Mouse (Mus musculus): ENCODE results near the gene Lrp1.

The Lrp1 gene

DNA sequence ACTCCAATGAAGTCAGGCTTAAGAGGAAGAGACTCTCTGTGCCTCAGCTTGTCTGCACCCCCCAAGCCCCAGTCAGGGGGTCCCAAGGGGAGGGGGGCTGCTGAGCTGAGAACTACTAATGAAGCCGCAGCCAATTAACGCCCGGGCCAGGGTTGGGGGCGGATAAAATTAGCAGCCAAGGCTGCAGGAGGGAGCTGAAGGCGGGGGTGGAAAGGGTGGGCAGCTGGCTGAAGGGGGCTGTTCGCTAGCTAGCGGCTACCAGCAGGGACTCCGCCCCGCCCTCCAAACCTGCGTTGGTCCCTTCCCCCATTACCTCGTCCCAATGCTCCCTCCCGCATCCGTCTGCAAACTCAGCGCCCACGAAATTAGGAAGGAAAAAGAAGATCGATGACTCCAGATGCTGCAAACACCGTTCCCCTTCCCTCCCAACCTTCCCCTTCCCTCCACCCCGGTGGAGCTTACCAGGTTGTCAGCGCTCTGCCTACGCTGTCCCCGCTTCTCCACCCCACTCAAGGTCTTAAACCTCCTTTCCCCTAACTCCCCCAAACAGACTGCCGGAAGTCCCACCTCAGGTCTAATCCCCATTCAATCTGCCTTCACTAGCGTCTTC lies 96.2 kb downstream of the Lrp1 start:
- no peak for DNase-seq (ENCODE audit: inconsistent ontology term)

DNA sequence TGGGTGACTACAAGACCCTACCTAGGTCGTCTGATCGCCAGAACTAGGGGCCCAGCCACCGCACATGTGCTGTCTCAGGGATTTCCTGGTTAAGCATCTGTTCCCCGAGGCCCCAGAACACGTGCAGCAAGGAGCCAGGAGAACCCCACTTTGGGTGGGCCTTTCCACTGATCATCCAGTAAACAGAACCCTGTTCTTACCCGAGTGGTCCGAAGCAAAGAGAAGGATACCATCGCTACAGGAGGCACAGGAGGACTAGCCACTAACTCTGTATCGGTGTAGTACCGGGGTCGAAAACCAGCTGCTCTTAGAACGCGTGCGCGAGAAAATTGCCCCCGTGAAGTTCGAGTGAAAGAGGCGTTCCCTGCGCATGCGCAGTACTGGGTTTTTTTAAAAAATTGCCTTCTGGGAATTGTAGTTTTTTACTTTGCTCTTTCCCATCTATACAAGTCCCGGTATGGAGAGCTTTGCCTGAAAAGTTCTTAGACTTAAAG lies 98.8 kb downstream of the Lrp1 start, which contains the start of gene Shmt2:
TSS of gene Shmt2 (minus strand) at position 357 of the 494 bp plus-strand sequence.
- DNase-seq (ENCODE audit: inconsistent ontology term), result peak; percentile 91

DNA sequence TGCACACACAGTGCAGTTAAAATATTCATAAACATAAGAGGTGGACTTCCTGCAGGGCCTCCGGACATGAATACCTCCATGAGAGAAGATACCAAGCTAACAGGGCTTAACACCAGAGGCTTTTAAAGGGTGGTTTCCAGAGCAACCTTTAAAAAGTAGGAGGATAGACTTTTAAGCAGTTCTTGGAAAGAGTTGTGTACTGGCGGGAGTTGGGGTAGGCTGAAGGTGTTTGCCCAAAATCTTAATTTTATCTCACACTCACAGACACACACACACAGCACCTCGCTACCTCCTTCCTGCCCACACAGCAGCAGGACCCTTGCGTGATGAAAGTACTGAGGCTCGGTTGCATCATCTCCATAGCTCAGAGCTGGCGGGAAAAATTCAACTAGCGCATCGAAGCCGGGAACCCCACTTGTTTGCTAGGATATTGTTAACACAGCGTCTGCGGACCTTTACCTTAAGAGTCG lies 99.3 kb downstream of the Lrp1 start:
- DNase-seq (ENCODE audit: inconsistent ontology term), result no peak

DNA sequence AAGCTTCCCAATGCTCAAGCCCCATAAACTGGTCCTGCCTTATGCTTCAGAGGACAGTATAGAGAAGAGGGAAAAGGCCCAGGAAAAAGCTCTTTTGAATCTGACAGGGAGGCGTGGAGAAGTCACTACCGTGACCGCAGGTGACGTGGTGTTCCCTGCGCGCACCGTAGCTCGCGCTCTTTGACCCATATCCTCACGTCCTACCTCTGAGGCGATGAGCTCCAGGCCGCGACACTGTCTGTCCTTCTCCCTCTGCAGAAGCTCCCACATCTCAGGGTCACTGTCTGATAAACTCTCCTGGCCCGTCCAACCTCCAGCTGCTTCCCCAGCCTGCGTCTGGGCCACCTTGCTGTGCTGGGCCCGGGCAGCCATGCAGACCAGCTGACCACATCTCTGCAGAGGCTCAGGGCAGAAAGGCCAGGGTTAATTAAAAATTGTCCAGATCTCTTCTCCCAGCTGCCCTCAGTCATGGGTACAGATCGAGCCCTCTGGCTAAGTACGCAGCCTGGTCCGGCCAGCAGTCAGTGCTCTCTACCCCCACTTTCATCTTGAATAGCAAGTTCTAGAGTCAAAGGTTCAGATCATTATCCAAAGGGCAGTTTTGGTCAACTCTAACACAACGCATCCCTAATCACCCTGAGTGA lies 100.1 kb downstream of the Lrp1 start:
- no peak for DNase-seq (ENCODE audit: inconsistent ontology term)

DNA sequence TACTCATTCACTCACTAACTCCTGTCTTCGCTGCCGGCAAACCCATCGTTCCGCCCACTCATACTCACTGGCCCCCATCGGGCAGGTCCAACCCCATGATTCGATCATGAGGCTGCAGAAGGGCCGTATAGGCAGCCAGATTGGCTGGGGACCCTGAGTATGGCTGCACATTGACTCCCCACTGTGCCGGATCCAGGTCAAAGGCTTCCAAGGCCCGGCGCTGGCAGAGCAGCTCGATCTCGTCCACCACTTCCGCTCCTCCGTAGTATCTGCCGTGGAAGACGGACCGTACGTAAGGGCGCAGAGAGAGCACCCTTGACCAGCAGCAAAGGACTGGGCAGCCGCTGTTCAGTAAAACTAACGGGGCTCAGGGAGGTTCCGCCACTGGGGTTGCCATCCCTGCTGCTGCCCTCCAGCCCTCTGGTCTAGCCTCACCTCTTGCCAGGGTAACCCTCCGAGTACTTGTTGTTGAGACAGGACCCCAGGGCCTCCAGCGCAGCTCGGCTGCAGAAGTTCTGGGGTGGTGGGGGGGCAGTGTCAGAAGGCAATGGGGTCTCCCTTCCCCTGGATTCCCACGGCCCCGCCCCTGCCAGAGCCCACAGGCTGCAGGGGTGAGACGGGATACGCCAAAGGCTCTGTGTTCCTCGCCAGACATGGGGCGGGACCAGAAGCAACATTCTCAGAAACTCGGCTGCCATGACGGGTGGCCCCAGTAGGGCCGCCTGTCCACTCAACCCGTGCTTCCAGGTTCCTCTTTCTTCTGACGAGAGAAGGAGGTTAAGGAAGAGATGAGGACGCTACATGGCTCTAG lies 100.8 kb downstream of the Lrp1 start:
- DNase-seq (ENCODE audit: inconsistent ontology term), result no peak

DNA sequence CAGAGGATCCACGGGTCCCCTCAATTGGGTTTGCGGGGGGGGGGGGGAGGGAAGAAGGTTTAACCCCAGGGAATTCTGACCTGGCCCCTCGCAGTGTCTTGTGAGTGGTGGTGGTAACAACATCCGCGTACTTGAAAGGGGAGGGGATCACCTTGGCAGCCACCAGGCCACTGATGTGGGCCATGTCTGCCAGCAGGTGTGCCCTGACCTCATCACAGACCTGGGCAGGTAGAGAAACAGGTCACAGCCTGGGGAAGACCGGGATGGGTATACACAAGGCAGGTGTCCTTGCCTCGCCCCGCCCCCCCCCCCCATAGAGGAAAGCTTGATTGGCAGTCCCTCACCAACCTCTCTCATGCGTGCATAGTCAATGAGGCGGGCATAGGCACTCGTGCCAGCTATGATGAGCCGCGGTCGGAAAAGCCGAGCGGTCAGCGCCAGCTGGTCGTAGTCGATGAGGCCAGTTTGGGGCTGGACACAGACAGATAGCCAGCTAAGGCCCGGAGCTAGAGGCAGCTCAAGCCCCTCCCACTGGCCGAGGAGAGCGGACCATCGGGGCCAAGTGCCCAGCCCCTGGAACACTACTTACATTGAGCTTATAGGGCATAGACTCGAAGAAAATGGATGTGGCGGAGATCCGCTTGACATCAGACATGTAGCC lies 101.8 kb downstream of the Lrp1 start:
- DNase-seq (ENCODE audit: inconsistent ontology term), result no peak

DNA sequence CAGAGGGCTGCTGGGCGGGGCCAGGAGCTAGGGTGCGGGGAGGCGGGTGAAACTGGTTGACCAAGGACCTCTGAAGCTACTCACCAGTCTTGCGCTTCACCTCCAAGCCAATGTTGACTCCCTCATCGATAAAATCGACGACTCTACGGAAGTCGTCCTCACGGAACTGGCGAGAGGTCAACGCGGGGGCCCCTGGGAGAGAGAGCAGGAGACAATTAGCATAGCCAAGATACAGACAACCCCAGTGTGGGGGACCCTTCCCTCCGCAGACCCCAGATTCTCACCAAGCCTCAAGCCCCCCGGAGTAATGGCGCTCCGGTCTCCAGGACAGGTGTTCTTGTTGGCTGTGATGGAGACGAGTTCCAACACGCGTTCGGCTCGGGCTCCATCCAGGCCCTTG lies 103.0 kb downstream of the Lrp1 start:
- DNase-seq (ENCODE audit: inconsistent ontology term), result no peak

DNA sequence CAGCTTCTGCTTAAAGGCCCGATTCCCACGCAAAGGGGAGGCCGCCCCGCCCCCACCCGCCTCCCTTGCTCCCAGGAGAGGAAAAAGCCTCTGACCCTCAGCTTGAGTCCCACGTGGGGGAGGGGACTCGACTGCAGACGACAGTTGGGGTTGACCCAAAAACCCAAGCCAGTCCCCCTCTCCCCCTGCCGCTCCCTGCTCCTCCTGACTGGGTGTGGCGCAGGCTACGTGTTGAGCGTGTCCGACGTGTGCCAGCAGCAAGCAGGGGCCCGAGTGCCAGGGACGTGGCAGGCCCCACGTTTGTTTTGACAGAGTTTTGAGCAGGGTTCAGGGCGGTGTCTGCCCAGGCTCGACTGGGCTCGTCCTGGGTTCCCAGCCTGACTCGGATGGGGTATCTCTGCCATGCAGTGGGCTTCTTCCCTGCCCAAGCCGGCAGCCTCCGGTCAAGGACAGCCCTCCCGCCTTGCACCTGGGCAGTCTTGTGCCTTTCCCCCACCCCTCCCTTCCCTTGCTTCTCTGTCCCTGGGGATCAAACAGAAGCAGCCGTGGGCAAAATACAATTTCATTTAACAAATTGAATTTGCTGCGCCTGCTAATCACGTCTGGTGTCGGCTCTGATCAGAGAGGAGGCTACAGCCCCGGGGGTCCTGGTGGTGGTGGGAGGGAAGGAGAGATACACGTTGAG lies 104.2 kb downstream of the Lrp1 start:
- DNase-seq (ENCODE audit: inconsistent ontology term), result no peak

DNA sequence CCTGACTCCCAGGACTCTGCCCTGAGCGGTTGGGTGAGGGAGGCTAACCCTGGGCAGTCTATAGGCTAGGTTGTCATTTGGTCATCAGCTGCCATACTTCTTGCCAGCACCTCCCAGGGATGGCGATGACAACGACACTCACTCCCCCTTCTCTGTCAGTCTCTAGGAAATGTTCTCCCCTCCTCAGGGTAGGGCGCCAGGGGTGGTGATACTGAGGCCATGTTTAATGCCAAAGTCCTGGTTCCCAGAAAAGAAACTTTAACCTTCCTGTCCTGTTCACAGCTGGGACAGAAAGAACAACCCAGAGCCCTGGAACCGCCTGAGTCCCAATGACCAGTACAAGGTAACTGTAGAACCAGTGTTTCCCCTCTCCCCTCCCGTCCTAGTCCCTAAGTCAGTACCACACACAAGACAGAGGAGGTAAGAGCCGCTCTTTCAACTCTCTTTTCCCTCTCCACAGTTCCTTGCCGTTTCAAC lies 104.9 kb downstream of the Lrp1 start:
- DNase-seq (ENCODE audit: inconsistent ontology term), result no peak

DNA sequence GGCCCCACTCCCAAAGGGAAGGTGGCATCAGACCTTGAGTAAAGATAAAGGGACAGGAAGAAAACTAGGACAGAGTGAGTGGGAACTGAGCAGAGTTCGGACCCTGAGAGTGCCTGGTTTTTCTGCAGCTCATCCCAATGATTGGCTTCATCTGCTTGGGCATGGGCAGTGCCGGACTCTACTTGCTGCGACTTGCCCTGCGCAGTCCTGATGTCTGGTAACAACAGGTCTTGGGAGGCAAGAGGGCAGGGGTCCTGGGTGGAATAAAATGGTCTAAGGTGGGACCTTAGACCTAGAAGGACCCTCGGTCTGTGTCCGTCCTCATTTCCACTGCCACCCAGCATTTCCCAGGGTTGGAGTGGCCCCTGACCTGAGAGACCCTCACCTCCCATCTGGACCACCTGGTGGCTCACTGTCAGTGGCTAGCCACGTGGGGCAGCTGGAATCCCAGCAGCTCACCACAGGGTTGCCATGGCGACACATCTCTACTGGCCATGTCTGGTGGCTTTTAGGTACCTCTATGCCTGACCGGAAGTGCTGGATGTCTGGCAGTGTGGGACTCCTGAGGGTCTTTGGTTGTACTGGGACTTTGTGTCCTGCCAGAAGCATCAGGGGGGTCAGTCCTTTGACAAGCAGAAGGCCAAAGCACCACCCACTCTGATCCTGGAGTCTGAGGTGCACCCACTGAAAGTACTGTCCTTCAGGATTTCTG lies 105.5 kb downstream of the Lrp1 start:
- no peak for DNase-seq (ENCODE audit: inconsistent ontology term)

DNA sequence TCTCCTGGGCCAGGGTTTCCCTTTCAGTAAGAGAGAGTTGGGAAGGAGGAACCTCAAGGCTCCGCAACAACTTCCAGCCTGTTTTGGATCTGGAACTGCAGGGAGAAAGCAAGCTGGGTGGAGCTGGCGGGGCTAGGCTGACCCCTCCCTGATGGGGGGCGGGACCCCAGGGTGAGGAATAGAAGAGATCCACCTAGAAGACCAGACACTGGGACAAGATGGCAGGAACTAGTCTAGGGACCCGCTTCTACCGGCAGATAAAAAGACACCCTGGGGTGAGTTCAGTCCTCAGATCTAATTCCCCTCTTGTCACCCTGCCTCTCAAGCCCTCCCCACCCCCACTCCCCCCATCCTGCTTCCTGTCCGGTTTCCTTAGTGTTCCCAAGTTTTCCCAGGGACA lies 106.2 kb downstream of the Lrp1 start, which contains the start of gene Ndufa4l2:
TSS of gene Ndufa4l2 (plus strand) at position 204 of the 400 bp plus-strand sequence.
- DNase-seq (ENCODE audit: inconsistent ontology term), result no peak

DNA sequence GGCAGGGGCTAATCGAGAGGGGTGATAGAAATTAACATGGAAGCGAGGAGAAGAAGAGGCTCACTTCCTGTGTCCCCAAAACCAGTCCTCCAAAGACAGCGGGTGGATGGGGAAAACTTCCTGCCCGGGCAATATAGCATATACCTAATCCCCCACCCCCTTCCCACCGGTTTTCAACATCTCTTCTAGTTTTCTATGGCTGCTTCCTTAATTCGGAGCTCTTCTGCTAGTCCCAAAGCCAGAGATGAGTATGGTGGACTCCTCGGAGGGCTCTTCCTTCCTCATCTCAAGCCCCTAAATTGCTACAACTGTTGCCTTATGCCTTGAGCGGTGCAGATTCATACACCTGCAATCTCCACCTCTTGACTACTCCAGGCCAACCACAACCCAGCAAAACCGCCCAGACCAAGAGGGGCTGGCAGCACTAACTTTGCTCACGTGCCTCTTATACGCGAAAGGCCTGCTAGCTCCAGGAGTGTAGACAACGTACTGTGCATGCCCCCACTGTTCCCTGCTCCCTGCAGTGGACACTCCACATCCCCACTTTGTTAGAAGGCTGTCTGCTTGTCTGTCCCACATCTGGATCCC lies 106.7 kb downstream of the Lrp1 start:
- no peak for DNase-seq (ENCODE audit: inconsistent ontology term)

DNA sequence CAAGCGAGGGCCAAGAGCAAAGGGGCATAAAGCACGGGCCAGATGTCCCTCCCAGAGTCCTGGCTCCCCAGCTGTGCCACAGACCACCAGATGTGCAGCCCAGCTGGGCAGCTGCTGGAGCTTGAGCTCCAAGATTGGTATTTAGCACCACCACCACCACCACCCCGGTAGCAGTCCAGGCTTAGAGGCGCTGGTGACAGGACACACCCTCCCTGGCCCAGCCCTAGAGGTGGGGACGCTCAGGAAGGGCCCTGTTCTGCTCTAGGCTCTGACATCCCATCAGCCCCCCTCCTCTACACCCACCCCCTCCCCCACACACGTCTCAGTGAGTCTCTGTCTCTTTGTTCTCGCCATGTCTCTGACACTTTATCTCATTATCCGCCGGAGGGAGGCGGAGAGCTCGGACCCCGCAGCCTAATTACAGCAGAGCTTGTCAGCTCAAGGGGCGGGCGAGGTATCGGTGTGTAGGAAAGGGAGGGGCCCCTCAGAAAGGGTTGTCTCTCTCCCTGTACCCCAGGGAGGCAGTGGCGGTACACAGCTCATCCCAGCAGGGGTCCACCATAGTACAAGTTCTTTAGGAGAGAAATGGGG lies 107.4 kb downstream of the Lrp1 start:
- DNase-seq (ENCODE audit: inconsistent ontology term), result no peak

DNA sequence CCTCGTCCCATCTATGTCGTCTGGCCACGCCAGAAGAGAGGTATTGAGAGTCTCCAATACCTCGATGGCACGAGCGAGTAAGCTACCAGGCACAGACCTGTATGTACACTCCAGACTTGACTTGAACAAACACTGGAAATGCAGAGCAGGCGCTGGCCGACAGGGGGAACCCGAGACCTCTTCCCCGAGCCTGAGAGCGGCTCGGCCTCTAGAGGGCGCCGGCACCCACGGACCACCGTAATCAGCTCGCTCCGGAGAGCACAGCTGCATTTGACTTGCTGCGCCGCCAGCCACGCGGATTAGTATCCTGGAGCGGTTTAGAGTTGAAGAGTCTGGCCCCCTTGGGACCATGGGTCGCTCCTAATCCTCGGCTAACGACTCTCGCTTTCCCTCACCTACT lies 108.1 kb downstream of the Lrp1 start:
- DNase-seq (ENCODE audit: inconsistent ontology term), result peak; percentile 92

DNA sequence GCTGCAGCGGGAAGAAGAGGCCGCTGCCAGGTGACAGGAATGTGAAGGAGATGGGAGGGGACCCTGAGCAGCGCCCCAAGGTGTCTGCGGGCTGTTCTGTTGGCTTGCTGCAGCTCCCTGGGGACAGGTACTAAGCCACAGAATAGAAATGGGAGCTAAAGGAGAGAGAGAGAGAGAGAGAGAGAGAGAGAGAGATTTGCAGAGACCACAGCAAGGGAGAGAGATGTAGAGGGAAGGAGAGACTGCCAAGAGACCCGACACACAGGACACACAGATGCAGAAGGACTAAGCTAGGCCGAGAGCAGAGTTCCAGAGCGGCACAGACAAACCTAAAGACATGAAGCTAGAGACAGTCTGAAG lies 108.7 kb downstream of the Lrp1 start:
- DNase-seq (ENCODE audit: inconsistent ontology term), result no peak

DNA sequence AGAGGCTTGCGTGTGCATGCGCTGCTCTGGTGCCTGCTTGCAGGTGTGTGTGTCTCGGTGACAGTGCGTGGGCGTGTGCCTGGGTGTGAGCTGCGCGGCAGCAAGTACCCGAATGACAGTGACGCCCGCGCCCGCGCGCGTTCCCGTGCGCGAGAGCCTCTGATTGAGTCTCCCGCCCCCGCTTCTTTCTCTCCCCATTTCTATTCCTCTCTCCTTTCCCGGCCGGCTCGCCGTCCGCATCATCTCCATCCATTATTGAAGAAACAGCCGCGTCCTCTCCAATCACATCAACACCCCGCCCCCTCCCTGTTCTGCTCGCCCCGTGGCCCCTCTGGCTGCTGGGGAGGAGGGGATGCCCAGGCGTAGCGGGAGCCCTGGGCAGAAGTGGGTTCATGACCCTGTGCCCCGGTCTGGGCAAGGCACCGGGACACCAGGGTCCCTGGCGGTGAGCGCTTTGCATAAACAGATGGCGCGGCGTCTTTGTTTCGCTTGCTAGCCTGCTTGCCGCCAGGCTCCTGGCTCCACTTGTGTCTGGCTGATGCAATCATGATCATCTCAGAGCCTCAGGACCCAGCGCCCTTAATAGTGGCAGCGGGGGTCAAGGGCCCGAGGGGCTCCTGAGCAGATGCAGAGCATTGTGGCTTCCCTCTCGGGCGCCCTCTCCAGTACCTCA lies 109.2 kb downstream of the Lrp1 start:
- peak; percentile 65 for DNase-seq (ENCODE audit: inconsistent ontology term)

DNA sequence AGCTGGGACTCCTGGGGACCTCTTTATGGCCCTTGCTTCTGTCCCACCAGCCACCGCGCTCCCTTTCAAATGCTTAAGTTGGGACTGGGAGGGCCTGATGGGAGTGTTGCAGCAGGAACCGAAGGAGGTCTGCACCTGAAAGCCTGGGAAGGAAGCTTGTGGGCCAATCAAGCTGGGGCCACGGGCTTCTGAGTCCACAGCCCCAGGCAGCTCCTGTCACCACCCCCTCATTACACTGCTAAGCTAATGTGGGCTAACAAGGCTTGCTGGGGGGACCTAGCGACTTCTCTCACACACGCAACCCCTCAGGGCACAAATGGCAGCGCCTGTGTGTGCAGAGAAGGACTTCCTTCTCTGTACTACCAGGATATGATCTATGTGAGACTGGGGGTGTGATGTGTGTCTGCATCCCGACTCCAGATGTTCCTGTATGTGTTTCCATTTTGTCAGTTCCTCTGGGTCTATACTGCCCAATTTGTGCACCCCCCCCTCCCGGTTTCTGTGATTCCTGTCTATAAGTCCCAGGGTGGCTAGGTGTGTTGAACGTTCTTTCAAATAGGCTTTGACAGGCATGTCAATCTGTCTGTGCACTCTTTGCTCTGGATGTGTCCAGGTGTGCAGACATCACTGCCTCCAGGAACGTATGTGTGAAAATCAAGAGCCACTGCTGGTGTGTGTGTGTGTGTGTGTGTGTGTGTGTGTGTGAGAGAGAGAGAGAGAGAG lies 109.9 kb downstream of the Lrp1 start:
- no peak for DNase-seq (ENCODE audit: inconsistent ontology term)

DNA sequence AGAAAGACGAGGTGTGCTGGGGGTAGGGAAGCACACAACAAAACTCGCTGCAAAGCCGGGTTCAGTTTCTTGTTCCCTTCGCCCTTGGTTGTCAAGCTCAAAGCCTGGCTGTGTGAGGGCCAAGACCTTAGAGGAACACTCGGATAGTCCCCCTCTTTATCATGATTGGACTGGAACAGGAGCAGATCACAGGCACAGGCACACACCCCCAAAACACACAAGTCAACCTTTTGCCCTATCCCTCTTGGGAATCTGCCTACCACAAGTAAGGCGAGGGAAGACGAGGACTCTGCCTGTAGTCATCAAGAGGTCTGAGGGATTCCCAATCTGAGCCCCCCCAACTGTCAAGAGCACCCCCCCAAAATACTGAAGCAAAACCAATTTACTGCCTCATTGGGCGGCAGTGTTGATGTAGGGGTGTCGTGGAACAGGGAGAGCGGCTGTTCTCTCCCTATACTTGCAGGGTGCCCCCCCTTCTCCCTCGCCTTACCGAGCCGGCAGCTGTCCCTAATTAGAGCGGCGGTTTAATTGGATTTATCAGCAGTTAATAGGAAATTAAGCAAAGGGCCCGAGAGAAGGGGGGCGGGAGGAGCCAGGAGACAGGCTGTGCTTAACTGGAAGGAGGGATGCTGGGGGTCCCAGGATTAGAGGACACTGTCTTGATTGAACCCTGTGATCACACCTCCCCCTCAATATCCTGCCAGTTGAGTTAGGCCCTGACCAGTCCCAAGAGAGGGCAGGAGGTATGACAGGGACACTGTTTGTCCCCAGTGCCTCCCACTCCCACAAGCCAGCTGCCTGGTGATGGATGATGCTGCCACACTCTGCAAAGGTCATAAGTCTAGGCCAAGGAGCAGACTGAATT lies 110.9 kb downstream of the Lrp1 start:
- DNase-seq (ENCODE audit: inconsistent ontology term), result peak; percentile 68

All from Muller cell, postnatal 12 days (primary cell).